Mouse (Mus musculus) kidney, embryonic 15.5 days (tissue): ENCODE measurements around the gene Dpp6. TPM values are rescaled to one million over a fixed set of nuclear protein-coding genes. Genes with fewer than 3 reads are reported as not detected.

ENCODE experiments used
- ATAC-seq: fragments of 200-750 bp; cut with Nextera tagmentation; replicated peaks from 2 replicates; pipeline ENCODE4 v1.8.0; 2017; ENCODE audit warnings: moderate TSS enrichment; ENCODE audit not compliant: low FRiP score
- H3K27ac ChIP-seq: fragments of 300-500 bp; sonication (generic); 2 replicates; pipeline ENCODE4 v1.5.1; 2015; ENCODE audit warnings: mild to moderate bottlenecking, inconsistent platforms
- H3K27me3 ChIP-seq: fragments of 300-500 bp; sonication (generic); 2 replicates; pipeline ENCODE4 v1.6.1; 2015; ENCODE audit warnings: inconsistent platforms
- H3K36me3 ChIP-seq: fragments of 300-500 bp; sonication (generic); 2 replicates; pipeline ENCODE4 v1.6.1; 2015; ENCODE audit warnings: inconsistent platforms
- H3K4me1 ChIP-seq: fragments of 300-500 bp; sonication (generic); 2 replicates; pipeline ENCODE4 v1.6.1; 2015; ENCODE audit warnings: inconsistent platforms
- H3K4me2 ChIP-seq: fragments of 300-500 bp; sonication (generic); 2 replicates; pipeline ENCODE4 v1.6.1; 2015; ENCODE audit warnings: moderate library complexity, mild to moderate bottlenecking, inconsistent platforms
- H3K4me3 ChIP-seq: fragments of 300-500 bp; sonication (generic); replicated peaks from 2 replicates; pipeline ENCODE4 v1.5.1; 2015; ENCODE audit warnings: mild to moderate bottlenecking, inconsistent platforms
- H3K9ac ChIP-seq: fragments of 300-500 bp; sonication (generic); 2 replicates; pipeline ENCODE4 v1.6.1; 2015; ENCODE audit warnings: mild to moderate bottlenecking, inconsistent platforms
- H3K9me3 ChIP-seq: fragments of 300-500 bp; sonication (generic); replicated peaks from 2 replicates; pipeline ENCODE4 v1.6.1; 2016; ENCODE audit warnings: inconsistent platforms
- WGBS: fragments of 180-500 bp; shearing (Covaris S2); methylation state at CpG from one replicate; pipeline ENCODE4 v1.1.7; 2015; ENCODE audit warnings: mixed read lengths; 5-methylcytosine and 5-hydroxymethylcytosine counted together
- polyA plus RNA-seq: library from polyadenylated mRNA; unstranded; fragments of >200 nt; fragmentation: Nextera tagmentation; extraction: Ambion mirVana; gene quantifications from 2 replicates; pipeline ENCODE4 v1.2.1, GENCODE M21; 2015

The Dpp6 gene
- polyA plus RNA-seq, result 2.1 and 3.5 TPM in 2 replicates

DNA sequence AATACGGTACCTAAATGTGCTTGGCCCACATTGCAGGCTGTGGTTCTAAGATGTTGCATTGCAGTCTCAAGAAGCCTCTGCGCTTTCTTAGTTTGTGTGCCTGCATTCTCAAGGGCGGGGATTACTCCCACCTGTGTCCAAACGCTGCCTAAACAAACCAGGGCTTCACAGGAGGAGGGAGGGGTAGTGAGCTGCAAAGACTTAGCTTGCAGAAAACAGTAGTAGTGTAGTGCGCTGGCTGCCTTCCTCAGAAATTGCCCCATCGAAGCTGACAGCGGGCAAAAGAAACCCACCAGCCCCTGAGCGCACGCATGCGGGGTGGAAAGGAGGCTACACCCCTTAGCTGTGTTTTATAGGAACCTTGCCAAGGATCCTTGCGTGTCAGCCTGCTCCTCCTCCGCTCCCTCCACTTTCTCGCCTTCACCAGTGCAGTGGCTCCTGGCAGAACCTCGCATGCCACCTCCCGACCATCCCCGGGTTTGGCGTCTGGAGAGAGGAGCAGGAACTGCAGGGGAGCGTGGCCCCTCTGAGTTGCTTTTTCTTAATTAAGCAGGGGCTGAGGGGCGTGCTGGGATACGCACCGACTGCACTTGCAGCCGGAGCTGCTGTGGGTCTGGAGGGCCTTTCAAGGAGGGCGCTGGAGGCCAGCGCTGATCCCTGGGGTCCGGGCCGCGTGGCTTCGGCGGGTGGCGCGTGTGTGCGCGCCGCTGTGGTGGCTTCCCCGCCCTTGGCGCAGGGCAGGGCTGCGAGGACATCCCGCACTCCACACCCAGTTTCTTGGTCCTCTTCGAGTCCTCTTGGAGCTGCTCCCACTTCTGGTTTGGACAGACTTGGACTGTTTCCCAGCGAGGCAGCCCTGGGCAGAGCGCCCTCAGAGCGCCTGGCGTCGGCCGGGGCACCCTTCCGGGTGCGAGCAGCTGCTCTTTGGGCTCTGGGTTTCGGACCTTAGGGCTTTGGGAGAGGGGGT is at the start of gene Dpp6:
TSS of gene Dpp6 (plus strand) at position 229 of the 967 bp plus-strand sequence.
- H3K4me3 ChIP-seq, result peak within 1 kb of the TSS; percentile 38
- H3K4me2 ChIP-seq, result peak within 1 kb of the TSS; percentile 73
- WGBS, result 4% methylated on average over 48 of the region's 48 CpGs

DNA sequence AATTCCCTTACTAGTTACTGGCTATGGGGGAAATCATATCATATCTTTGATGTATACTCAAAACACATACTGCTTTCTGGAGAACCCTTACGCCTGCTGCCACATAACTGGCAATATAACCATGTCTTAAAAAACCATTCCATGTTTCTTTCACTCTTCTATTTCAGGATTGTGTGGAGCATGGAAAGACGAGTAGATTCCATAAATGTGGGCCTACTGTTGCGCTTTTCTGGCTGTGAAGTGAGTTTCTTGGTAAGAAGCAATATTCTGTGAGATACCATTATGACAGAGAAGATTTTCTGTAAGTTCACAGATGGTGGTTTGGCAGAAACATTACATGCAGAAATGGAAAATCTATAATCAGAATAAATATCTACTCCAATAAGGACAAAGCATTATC is 33.0 kb upstream of the Dpp6 start:
- Histone ChIP-seq H3K36me3 (no peaks in the 10 kb centered on the region), H3K4me2 (no peak overlapping the region), H3K27ac (no peak overlapping the region), H3K9ac (no peak overlapping the region), H3K9me3 (no peaks in the 10 kb centered on the region), H3K4me3 (no peak overlapping the region), H3K4me1 (no peaks in the 10 kb centered on the region), H3K27me3 (no peaks in the 10 kb centered on the region)
- ATAC-seq, result no peak
- 83% methylated on average over 3 of the region's 3 CpGs for WGBS

More for the DNA sequence above, at the start of gene Dpp6:
- no peaks in the 10 kb centered on the region for H3K36me3 ChIP-seq
- peak; percentile 69 for ATAC-seq
- 0 out of 2 replicates have a peak within 1 kb of the TSS, but pooled peaks have one; percentile 21 for H3K9ac ChIP-seq
- H3K9me3 ChIP-seq, result no peaks in the 10 kb centered on the region
- H3K27ac ChIP-seq, result no peak within 1 kb of the TSS
- H3K4me1 ChIP-seq, result 0 out of 2 replicates have a peak, but pooled peaks cover 8% of the 10 kb centered on the region
- peaks cover 31% of the 10 kb centered on the region for H3K27me3 ChIP-seq

GRCm38 (mm10) chr5:26795524-26795923 is 21.5 kb upstream of the Dpp6 start:
- no peaks in the 10 kb centered on the region for H3K9me3 ChIP-seq
- no peak for ATAC-seq
- no peak overlapping the region for H3K27ac ChIP-seq
- no peak overlapping the region for H3K4me3 ChIP-seq
- no peaks in the 10 kb centered on the region for H3K4me1 ChIP-seq
- no peak overlapping the region for H3K4me2 ChIP-seq
- 94% methylated on average over 2 of the region's 2 CpGs for WGBS
- no peak overlapping the region for H3K9ac ChIP-seq
- no peaks in the 10 kb centered on the region for H3K36me3 ChIP-seq
- no peaks in the 10 kb centered on the region for H3K27me3 ChIP-seq

DNA sequence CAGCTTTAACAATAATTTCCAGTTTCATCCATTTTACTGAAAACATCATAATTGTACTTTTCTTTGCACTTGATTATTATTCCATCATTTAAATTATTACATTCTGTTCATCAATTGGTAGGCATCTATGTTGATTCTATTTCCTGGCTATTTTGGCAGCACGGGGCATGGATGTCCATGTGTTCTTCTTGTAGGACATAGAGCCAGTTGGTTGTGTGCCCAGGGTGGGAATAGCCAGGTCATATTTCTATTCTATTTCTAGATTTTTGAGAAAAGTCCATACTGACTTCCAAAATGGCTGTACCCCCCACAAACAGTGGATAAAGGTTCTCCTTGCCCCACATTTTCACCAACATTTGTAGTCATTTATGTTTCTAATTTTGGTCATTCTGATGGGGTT is 19.0 kb downstream of the Dpp6 start:
- no peak overlapping the region for H3K4me3 ChIP-seq
- no peak for ATAC-seq
- WGBS, result 80% methylated on average over 1 of the region's 1 CpGs
- no peaks in the 10 kb centered on the region for H3K36me3 ChIP-seq
- H3K9ac ChIP-seq, result no peak overlapping the region
- H3K27ac ChIP-seq, result no peak overlapping the region
- no peak overlapping the region for H3K4me2 ChIP-seq
- no peaks in the 10 kb centered on the region for H3K4me1 ChIP-seq
- no peaks in the 10 kb centered on the region for H3K9me3 ChIP-seq
- H3K27me3 ChIP-seq, result no peaks in the 10 kb centered on the region

DNA sequence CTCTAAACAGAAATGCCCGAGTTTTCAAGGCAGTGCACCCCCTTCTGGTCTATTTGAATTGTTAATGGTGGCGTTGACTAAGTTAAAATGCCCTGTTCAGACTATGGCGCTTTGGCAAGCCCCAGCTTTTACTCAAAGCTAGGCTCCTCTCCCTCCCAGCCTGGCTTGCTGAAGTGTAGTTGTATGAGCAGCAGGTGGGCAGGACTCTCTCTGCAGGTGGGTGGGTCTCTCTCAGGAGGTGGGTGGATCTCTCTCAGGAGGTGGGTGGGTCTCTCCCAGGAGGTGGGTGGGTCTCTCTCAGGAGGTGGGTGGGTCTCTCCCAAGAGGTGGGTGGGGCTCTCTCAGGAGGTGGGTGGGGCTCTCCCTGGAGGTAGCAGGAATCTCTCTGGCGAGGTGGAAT is 24.1 kb downstream of the Dpp6 start:
- no peak for ATAC-seq

GRCm38 (mm10) chr5:26854746-26855145 is 37.7 kb downstream of the Dpp6 start:
- Histone ChIP-seq H3K27me3 (no peaks in the 10 kb centered on the region), H3K4me2 (no peak overlapping the region), H3K9ac (no peak overlapping the region), H3K9me3 (no peaks in the 10 kb centered on the region), H3K27ac (no peak overlapping the region), H3K36me3 (no peaks in the 10 kb centered on the region), H3K4me3 (no peak overlapping the region), H3K4me1 (no peaks in the 10 kb centered on the region)
- WGBS, result 78% methylated on average over 4 of the region's 4 CpGs
- no peak for ATAC-seq

More for the DNA sequence above, 24.1 kb downstream of the Dpp6 start:
- no peaks in the 10 kb centered on the region for H3K4me1 ChIP-seq
- no peaks in the 10 kb centered on the region for H3K9me3 ChIP-seq
- H3K36me3 ChIP-seq, result no peaks in the 10 kb centered on the region
- no peak overlapping the region for H3K4me2 ChIP-seq
- no peak overlapping the region for H3K9ac ChIP-seq
- no peak overlapping the region for H3K4me3 ChIP-seq
- no peak overlapping the region for H3K27ac ChIP-seq
- 26% methylated on average over 4 of the region's 4 CpGs for WGBS
- no peaks in the 10 kb centered on the region for H3K27me3 ChIP-seq

DNA sequence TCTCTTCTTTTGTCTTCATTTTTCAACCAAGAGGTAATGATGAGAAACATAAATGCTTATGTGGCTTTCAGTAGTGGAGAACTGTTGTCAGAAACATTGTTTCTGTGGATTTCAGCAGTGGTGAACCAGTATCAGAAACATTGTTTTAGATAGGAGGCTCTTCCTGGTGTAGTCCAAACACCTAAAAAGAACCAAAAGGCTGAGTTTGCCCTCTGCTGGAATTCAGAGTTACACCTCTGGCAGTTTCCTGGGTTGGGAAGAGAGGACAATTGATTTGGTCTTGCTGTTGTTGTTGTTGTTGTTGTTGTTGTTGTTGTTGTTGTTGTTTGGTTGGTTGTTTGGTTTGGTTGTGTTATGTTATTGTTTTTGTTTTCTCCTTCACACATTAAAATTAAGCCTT is 58.4 kb downstream of the Dpp6 start:
- Histone ChIP-seq H3K4me2 (no peak overlapping the region), H3K27me3 (no peaks in the 10 kb centered on the region), H3K9me3 (no peaks in the 10 kb centered on the region), H3K27ac (no peak overlapping the region), H3K36me3 (no peaks in the 10 kb centered on the region), H3K4me1 (0 out of 2 replicates have a peak, but pooled peaks cover 3% of the 10 kb centered on the region), H3K4me3 (no peak overlapping the region), H3K9ac (no peak overlapping the region)
- no peak for ATAC-seq

DNA sequence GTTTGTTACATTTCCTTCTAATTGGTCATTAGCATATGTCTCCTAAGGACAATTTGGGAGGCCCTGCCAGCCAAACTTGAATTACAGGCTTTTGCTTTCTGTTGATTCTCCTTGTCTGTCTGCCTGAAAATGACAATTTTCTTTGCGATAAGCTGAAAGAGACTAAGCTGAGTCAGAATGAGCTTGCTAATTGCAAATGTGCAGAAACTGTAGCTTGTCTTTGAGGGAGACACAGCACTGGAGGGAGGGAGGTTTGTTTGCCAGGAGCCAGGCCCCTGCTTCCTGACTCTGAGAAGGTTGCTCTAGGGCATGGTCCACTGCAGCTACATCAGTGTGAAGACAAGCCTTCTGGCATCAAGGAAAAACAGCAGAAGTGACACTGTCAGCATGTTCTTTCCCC is 70.5 kb downstream of the Dpp6 start:
- no peaks in the 10 kb centered on the region for H3K27me3 ChIP-seq
- H3K4me1 ChIP-seq, result no peaks in the 10 kb centered on the region
- no peak overlapping the region for H3K4me2 ChIP-seq
- no peaks in the 10 kb centered on the region for H3K36me3 ChIP-seq
- no peak overlapping the region for H3K4me3 ChIP-seq
- ATAC-seq, result no peak
- WGBS, result 100% methylated on average over 1 of the region's 1 CpGs
- H3K27ac ChIP-seq, result no peak overlapping the region
- H3K9ac ChIP-seq, result no peak overlapping the region
- H3K9me3 ChIP-seq, result no peaks in the 10 kb centered on the region

- Histone ChIP-seq H3K27me3 (no peaks in the 10 kb centered on the region), H3K4me3 (no peak overlapping the region), H3K9me3 (no peaks in the 10 kb centered on the region), H3K4me1 (no peaks in the 10 kb centered on the region), H3K9ac (no peak overlapping the region), H3K27ac (no peak overlapping the region), H3K36me3 (no peaks in the 10 kb centered on the region), H3K4me2 (no peak overlapping the region)
- WGBS, result 88% methylated on average over 4 of the region's 4 CpGs
- no peak for ATAC-seq
Observed at GRCm38 (mm10) chr5:26888080-26888479, 71.1 kb downstream of the Dpp6 start.

DNA sequence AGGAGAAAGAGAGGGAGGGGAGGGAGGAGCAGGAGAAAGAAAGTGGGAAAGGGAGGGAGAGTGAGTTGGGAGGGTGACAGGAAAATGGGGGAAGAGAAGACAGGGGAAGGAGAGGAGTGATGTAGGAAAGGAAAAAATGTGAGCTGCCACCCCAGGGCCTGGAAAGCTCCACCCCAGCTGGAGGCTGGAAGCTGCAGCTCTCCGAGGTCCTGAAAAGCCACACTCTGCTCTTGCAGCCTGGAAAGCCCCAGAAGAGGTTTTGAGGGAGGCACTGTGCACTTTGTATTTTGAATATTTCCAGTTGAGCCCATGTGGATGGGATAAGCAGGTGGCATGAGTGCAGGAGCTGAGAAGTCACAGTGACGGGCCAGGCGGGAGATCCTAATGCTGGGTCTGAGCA is 77.3 kb downstream of the Dpp6 start:
- Histone ChIP-seq H3K36me3 (no peaks in the 10 kb centered on the region), H3K4me3 (no peak overlapping the region), H3K4me2 (no peak overlapping the region), H3K9me3 (no peaks in the 10 kb centered on the region), H3K4me1 (no peaks in the 10 kb centered on the region), H3K9ac (no peak overlapping the region), H3K27ac (no peak overlapping the region), H3K27me3 (no peaks in the 10 kb centered on the region)
- ATAC-seq, result no peak; the same call in 1 of the 2 replicates
- 11% methylated on average over 3 of the region's 3 CpGs for WGBS

GRCm38 (mm10) chr5:26903786-26904185 is 86.8 kb downstream of the Dpp6 start:
- Histone ChIP-seq H3K4me3 (no peak overlapping the region), H3K27me3 (no peaks in the 10 kb centered on the region; the same call in 1 of the 2 replicates), H3K4me2 (peak overlapping the region; percentile 64), H3K36me3 (no peaks in the 10 kb centered on the region), H3K4me1 (peaks cover 16% of the 10 kb centered on the region), H3K9me3 (no peaks in the 10 kb centered on the region), H3K9ac (no peak overlapping the region), H3K27ac (no peak overlapping the region)
- ATAC-seq, result peak; percentile 43; the same call in 1 of the 2 replicates
- 10% methylated on average over 9 of the region's 9 CpGs for WGBS

DNA sequence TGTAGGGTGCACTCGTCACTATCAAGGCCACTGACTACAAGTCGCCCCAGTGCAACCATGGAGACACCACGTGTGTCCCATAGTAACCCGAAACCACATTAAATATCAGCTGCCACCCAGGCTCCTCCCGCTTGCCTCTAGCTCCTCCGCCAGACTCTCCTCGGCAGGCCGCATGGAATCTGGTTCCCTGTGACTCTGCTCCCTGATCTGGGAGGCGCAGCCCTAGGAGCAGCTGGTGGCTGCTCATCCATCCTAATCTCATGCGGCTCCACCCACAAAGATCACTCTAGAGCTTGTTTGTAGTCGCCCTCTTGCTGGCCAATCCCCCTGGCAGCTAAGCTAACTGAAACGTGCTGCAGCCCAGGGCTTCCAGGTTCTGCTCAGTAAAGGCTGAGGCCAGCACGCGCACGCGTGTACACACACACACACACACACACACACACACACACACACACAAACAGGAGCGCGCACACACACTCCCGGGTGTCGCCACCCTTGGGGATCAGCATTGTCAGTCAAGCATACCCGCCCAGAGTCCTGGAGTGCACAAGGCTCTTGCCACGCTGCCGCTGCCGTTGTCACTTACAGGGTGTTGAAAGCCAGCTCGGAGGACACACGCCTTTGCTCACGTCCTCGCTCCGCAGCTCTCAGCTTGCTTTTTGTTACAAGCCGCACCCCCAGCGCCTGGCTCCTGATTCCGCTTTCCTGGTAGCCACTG is 87.5 kb downstream of the Dpp6 start:
- under 1% methylated on average over 32 of the region's 32 CpGs for WGBS

More for the DNA sequence above, 87.5 kb downstream of the Dpp6 start:
- H3K36me3 ChIP-seq, result no peaks in the 10 kb centered on the region
- peak; percentile 96 for ATAC-seq
- no peaks in the 10 kb centered on the region for H3K9me3 ChIP-seq
- H3K27me3 ChIP-seq, result no peaks in the 10 kb centered on the region; the same call in 1 of the 2 replicates
- no peak overlapping the region for H3K9ac ChIP-seq
- H3K4me3 ChIP-seq, result peak overlapping the region; percentile 37
- H3K27ac ChIP-seq, result peak overlapping the region; percentile 49; the same call in 1 of the 2 replicates
- H3K4me2 ChIP-seq, result peak overlapping the region; percentile 64
- peaks cover 16% of the 10 kb centered on the region for H3K4me1 ChIP-seq
